Mouse (Mus musculus) left cerebral cortex, postnatal 14 days (tissue): ENCODE data around the gene Nfib. TPM values are rescaled to one million over a fixed set of nuclear protein-coding genes. Genes with fewer than 3 reads are reported as not detected.
A peak's percentile ranks its signal among the peaks of the same experiment; 100 is the strongest.

Experiments used
- DNase-seq, 2 experiments: peaks; one replicate each; pipeline ENCODE4 v3.0.0; 2021 to 2022; ENCODE audit warnings: low spot score in 2 of 2, mixed read lengths in 1 of 2
- intact Hi-C: fragments of 180-260 bp; cut with DNase I; formaldehyde crosslinking; loops from one replicate; pipeline ENCODE4 v1.15.1; 2025
- long read RNA-seq, 2 experiments: library from polyadenylated mRNA; stranded (forward); transcript quantifications; one replicate each; pipeline ENCODE4 v2.0.0; 2021
- total RNA-seq, 2 experiments: library from RNA; stranded (reverse); gene quantifications; 2 replicates each; pipeline ENCODE4 v1.2.3; 2021

Gene Nfib
- total RNA-seq, result 100 to 1,000 TPM in 1 of 2 experiments, 10 to 100 TPM in 1; 94.4 to 100 TPM
- long read RNA-seq, experiment 1, full-length matches to known transcripts, result 37 of 76 reads
- long read RNA-seq, experiment 1, partial matches to known transcripts, result 6 of 76 reads
- long read RNA-seq, experiment 1, other reads (novel, unspliced or antisense), result 33 of 76 reads
- long read RNA-seq, experiment 2, full-length matches to known transcripts, result 31 of 57 reads
- long read RNA-seq, experiment 2, partial matches to known transcripts, result 1 of 57 reads
- long read RNA-seq, experiment 2, other reads (novel, unspliced or antisense), result 25 of 57 reads

DNA sequence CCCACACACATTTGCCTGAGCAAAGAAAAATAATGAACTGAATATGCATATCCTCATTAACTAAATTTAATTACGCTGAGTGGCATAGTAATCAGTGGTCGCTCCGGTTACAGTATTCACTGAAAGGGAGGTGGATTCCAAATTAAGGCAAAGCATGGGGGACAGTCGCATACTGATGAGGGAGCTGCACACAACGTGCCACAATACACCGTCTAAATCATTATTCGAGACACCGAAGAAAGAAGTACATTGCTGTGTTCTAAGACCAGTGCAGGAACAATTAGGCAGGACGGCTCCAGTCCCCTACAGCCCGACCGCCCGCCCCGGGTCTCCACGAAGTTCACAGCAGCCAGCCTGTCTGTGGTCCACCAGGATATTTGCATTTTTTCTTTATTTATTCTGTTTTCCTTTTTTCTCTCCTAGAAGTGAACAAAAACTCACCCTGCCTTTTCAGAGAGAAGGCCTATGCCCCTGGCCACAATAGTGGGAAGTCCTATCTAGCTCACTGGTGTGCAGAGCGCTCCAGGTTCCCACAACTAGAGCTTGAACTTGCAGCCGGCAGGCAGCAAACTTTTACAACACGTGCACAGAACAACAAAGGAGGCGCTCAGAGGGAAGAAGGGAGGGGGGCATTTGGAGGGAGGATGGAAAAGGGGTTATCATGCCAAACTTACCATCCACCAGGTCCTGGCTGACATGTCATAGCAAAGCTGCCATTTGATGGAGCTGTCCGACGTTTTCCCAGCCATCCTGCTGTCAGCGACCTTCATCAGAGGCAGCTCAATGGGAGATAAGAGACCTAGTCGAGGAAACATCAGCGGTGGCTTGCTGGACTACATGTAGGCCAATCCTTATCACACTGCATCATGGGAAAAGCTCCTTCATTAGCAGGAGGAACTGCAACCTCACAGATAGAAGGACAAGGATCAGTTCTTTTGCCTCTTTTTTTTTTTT, at the start of gene Nfib:
Nfib (minus strand) TSS at position 910 of the 954 bp plus-strand sequence.
- intact Hi-C loops, result no loop called here
- DNase-seq, result peak in 1 of 2 experiments; percentile 32

- no peak for DNase-seq
- intact Hi-C loops, result no loop called here
These were observed 30.2 kb upstream of the Nfib start for GRCm38 (mm10) chr4:82735764-82736163.

DNA sequence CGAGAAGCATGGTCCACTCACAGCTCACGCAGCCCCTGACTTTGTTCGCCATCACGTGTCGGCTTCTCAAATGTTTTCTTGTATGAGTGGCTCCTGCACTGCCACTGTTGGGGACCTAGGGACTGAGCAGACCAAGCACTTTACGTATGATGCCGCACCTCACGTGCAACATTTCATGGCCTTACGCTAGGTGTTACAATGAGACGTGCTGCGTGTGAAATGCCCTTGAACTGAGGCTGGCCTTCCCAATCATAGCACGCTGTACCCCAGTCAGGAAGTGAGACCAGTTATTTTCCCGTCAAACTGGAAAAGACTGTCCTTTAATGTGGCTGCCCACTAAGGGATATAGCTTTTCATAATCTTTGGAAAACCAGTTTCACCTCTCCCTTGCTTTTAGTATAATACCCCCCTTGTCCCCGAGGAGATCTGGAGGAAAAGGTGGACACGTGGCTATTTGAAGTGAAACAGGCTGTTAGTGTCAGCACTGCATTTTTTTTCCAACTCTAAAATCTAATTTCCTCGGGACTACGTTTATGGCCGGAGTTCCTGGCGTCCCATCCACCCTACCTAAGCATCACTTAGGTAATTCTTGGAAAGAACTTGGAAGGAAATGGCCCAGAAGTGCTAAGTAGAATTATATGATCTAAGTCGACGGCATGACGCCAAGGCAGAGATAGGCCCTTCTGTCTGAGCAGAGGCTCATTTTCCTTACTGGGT, 29.4 kb upstream of the Nfib start:
- intact Hi-C loops, result no loop called here
- no peak for DNase-seq

DNA sequence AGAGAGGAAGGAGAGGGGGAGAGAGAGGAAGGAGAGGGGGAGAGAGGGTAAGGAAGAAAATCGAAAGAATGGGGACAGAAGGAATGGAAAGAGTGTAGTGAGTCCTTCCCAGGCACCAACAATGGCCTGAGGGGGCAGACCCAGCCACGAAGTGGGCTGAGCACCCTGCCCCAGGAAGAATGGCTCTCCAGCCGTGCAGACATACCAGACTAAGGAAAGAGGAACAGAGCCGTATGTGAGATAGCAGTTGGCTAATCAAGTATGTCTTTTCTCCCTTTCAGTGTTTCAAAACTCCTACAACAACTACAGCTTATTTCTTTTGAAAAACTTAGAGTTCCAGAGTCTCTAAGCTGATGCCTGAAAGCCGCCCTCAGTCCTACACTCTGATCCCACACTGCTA, 28.8 kb upstream of the Nfib start:
- intact Hi-C loops, result no loop called here
- no peak for DNase-seq

DNA sequence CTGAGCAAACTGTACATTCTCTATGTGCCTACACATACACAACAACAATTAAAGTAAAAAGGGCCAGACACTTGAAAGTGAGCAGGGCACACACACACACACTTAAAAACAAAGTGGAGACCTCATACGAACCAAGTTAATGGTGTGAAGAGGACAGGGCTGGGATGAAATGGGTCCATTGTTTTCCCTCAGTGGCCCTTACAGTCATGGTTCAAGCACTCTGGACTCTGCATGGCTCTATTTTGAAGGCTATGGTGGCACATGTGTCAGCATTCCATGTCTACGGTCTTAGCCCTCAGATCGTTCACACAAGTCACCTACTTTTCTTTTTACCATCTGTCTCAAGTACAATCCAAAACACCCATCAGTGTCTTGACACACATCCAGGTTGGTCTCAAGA, 28.1 kb upstream of the Nfib start:
- DNase-seq, result no peak
- intact Hi-C loops, result no loop called here

- intact Hi-C loops, result no loop called here
- DNase-seq, result no peak
These were observed 24.8 kb upstream of the Nfib start for GRCm38 (mm10) chr4:82730248-82730887.

- DNase-seq, result no peak
- intact Hi-C loops, result no loop called here
These were observed 18.5 kb upstream of the Nfib start for GRCm38 (mm10) chr4:82724058-82724457.

DNA sequence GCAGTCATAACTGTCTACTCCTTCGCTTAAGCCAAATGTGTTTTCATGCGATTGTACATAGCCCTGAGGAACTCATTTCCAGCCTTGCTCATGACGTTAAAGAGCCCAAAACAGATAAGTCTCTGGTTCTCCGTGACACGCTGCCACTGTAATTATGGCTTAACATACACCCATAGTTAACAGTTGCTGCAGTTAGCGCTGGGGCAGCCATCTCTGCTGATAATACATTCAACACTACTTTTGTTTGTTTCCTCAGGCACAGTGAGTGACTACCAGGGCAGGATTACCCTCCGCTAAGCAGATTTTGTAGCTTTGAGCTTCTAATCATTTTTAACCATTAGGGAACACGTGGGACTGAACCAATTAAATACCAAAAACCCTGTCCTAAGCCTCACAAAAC, 17.5 kb upstream of the Nfib start:
- intact Hi-C loops, result no loop called here
- DNase-seq, result no peak

DNA sequence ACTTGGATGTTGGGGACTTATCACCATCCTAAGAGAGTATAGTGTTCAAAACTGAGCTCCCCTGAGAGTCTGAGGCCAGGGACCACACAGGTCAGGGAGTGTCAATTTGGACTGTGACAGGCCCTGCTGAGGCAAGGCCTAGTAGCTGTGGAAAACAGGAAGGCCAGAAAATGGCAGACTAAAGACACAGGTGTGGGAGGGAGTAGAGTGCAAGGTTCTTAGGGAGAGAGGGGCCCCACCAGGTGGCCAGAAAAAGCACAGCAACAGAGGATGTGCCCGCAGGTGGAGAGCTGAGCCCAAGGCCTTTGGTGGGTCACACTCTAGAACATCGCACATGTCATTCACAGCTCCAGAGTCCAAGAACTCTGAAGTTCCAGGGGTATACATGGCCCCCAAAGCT, 10.3 kb upstream of the Nfib start:
- DNase-seq, result no peak
- intact Hi-C loops, result loop anchor here (10.0 kb wide), 1 partner anchor 219 kb away; no protein-coding TSS in a partner anchor

DNA sequence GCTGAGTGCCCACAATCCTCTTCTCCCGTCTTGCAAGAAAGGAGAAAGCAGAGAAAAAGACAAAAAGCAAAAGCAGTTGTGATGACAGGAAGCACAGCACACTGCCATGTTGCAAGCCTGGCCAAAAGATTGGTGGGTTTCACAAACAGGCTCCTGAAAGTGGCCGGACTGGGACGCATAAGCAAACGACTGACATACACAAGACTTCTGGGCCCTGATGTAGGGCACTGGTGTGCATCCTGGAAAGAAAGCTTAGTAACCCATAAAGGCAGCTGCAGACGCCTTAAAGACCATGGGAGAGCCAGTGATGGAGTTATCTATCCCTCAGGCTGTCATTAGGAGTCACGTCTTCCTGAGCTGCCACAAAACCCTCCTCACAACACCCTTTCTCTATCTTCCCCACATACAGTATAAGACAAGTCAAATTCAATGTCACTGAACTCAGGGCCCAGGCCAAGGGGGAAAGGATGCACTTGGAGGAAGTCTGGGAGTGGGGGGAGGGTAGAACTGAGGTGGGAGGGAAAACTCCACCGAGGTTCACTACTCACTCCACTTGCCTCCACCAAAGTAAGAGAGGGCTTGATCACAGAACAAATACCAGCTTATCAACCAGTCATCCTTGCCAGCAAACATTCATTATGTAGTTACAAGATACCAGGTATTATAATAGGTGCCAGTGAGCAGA, 6.2 kb upstream of the Nfib start:
- DNase-seq, result no peak
- intact Hi-C loops, result loop anchor here (10.0 kb wide), 1 partner anchor 223 kb away; no protein-coding TSS in a partner anchor

GRCm38 (mm10) chr4:82709666-82710065, 4.1 kb upstream of the Nfib start:
- intact Hi-C loops, result loop anchor here (10.0 kb wide), 1 partner anchor 225 kb away; no protein-coding TSS in a partner anchor
- no peak for DNase-seq

GRCm38 (mm10) chr4:82706012-82706411, 462 bp upstream of the Nfib start:
- no peak for DNase-seq
- intact Hi-C loops, result no loop called here

- intact Hi-C loops, result no loop called here
- no peak for DNase-seq
These were observed 1.3 kb downstream of the Nfib start for GRCm38 (mm10) chr4:82704079-82704830.

DNA sequence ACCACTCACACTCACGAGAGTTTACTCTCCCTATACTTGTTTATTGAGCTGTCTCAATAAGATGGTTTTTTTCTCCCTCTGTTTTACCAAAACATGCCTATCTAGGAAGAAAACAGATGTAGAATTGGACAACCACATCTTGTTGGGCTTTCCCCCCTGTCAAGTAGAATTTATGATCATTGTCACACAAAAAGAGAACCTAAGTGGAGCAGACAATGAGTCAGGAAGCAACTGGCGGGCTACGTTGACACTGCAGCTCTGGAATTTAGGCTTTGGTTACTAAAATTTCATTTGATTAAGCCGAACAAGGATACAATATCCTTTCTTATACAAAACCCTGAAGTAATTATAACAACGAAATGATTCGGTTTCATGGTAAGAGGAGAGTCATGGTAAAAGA, 2.7 kb downstream of the Nfib start:
- intact Hi-C loops, result no loop called here
- DNase-seq, result no peak

GRCm38 (mm10) chr4:82699504-82699903, 6.0 kb downstream of the Nfib start:
- intact Hi-C loops, result no loop called here
- DNase-seq, result no peak

- no peak for DNase-seq
- intact Hi-C loops, result no loop called here
These were observed 6.9 kb downstream of the Nfib start for GRCm38 (mm10) chr4:82698616-82699015.

DNA sequence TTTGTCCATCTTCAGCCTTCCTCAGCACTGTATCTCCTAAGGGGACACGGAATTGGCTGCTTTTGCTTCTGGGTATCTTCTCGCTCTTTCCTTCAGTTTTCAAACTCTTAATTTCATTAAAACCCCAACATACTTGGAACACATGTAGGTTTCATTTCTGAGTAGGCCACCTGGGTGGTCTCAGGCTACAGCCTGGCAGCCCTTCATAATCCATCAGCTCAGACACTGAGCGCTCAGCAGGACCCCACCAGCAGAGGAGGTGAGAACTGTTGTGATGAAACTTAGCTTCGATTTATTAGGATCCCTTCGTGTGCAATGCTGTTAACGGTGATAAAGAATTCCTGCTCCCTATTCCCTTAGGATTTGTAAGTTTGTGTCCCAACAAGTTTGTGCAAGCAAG, 8.4 kb downstream of the Nfib start:
- DNase-seq, result no peak
- intact Hi-C loops, result no loop called here
